ENCODE assay signal across 11 mouse cellular contexts in the genomic region with DNA sequence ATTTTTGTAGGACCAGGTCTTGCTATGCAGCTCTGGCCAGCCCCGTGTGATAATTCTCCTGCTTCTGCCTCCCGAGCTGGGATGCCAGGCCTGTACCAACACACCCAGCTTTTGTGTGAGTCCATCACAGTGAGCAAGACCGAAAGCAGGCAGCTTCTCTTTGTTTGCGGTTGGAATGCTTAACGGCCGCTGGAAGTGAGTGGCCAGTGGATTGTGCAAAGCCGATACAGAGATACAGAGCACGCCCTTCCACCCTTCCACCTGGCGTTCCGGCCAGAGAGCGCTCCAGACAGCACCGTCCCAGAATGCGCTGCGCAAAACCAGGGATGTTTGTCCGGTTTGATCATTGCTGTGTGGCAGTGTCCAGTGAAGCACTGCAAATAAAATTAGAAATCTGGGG. TPM values are rescaled to one million over a fixed set of nuclear protein-coding genes. Genes with fewer than 3 reads are reported as not detected.
DNase-seq lines count a peak whose midpoint lies in the region; ATAC-seq and TF ChIP-seq lines count a peak whose summit lies in the region.
"Had no signal": no experiment of that assay in that cellular context is flagged by ENCODE, and none has a peak within 500 bp of the region (broad histone marks: within the 10 kb centered on the region; RNA-seq: fewer than 3 reads in every experiment).

No protein-coding gene starts in this region.

- no peaks in the 10 kb centered on the region for H3K27me3 ChIP-seq in C2C12 (ENCODE audit: control insufficient read depth, insufficient read depth, insufficient read length)
- H3K27me3 ChIP-seq in heart, embryonic 13.5 days (replicated peaks), result no peaks in the 10 kb centered on the region
- H3K27me3 ChIP-seq: neural tube, embryonic 12.5 days had no signal

- no peaks in the 10 kb centered on the region for H3K9me3 ChIP-seq in heart, embryonic 13.5 days
- H3K9me3 ChIP-seq: neural tube, embryonic 12.5 days had no signal

- H3K4me1 ChIP-seq in heart, embryonic 13.5 days, result peaks cover 63% of the 10 kb centered on the region
- H3K4me1 ChIP-seq in lung, adult 2 months (ENCODE audit: control insufficient read depth, insufficient read depth, low read length), result peaks cover 32% of the 10 kb centered on the region

- H3ac ChIP-seq in C2C12 (ENCODE audit: control insufficient read depth, insufficient read length, low read depth), result peak overlapping the region; percentile 54

- WGBS in heart, embryonic 13.5 days, result 54% methylated on average over 15 of the region's 15 CpGs
- WGBS in lung, adult 2 months, result 33% methylated on average over 15 of the region's 15 CpGs

- no peak for TF ChIP-seq POLR2A in lung, adult 2 months (IDR thresholded peaks at IDR 0.05; ENCODE audit: borderline replicate concordance, extremely low read depth, low read depth, low read length)

- H3K36me3 ChIP-seq in C2C12 (ENCODE audit: control insufficient read depth, insufficient read depth), result no peaks in the 10 kb centered on the region
- no peaks in the 10 kb centered on the region for H3K36me3 ChIP-seq in heart, embryonic 13.5 days
- H3K36me3 ChIP-seq: neural tube, embryonic 12.5 days had no signal

- DNase-seq in heart, adult 8-10 months (ENCODE audit: low spot score), result peak; percentile 39
- no peak for DNase-seq in heart, adult 9 months (ENCODE audit: low spot score in 2 of 2)
- peak; percentile 58 for DNase-seq in lung, adult 2 months
- no peak for DNase-seq in right cerebral cortex, postnatal 25 days
- DNase-seq in layer of hippocampus, adult 8-10 months (ENCODE audit: low spot score in 2 of 2), result no peak
- DNase-seq in layer of hippocampus, postnatal 36 days, result no peak
- DNase-seq: adrenal gland, adult 8-10 months; cerebellum, adult 9-10 months had no signal

- H3K4me3 ChIP-seq in C2C12 (ENCODE audit: insufficient read depth, poor library complexity, severe bottlenecking), result peak overlapping the region; percentile 33
- H3K4me3 ChIP-seq in heart, embryonic 13.5 days, result no peak overlapping the region
- no peak overlapping the region for H3K4me3 ChIP-seq in lung, adult 2 months (replicated peaks; ENCODE audit: extremely low read depth, low read depth, low read length)
- H3K4me3 ChIP-seq: neural tube, embryonic 12.5 days had no signal

- no peak for TF ChIP-seq CTCF in C2C12 (IDR thresholded peaks at IDR 0.05; ENCODE audit: control insufficient read depth, insufficient read depth, insufficient read length)
- TF ChIP-seq CTCF in lung, adult 2 months (IDR thresholded peaks at IDR 0.05; ENCODE audit: insufficient read depth, low read length), result no peak

- ATAC-seq in heart, embryonic 13.5 days (ENCODE audit: extremely low read depth, insufficient number of reproducible peaks, low FRiP score, low TSS enrichment), result no peak

- H3K27ac ChIP-seq in heart, embryonic 13.5 days (replicated peaks), result peak overlapping the region; percentile 88
- H3K27ac ChIP-seq: neural tube, embryonic 12.5 days had no signal

- H3K4me2 ChIP-seq in heart, embryonic 13.5 days, result peak overlapping the region; percentile 9; the same call in 1 of the 2 replicates
- H3K4me2 ChIP-seq: neural tube, embryonic 12.5 days had no signal

- peaks cover 2% of the 10 kb centered on the region for H3K79me3 ChIP-seq in C2C12 (ENCODE audit: low read depth)

- peaks cover 39% of the 10 kb centered on the region for H3K79me2 ChIP-seq in C2C12 (ENCODE audit: control insufficient read depth, insufficient read depth)

- H3K9ac ChIP-seq in heart, embryonic 13.5 days, result peak overlapping the region; percentile 59
- H3K9ac ChIP-seq: neural tube, embryonic 12.5 days had no signal

TF ChIP-seq in C2C12, 6 proteins besides CTCF, POLR2A, EP300 and RAD21:
- TF ChIP-seq MYOD1 (IDR thresholded peaks at IDR 0.05; ENCODE audit: control insufficient read depth, insufficient read length, low read depth) (peak; percentile 83), MAX (IDR thresholded peaks at IDR 0.05) (peak; percentile 93), USF1 (IDR thresholded peaks at IDR 0.05; ENCODE audit: low read depth) (no peak), FOSL1 (IDR thresholded peaks at IDR 0.05; ENCODE audit: insufficient read depth, low read length, poor library complexity, severe bottlenecking) (no peak), CEBPB (IDR thresholded peaks at IDR 0.05; ENCODE audit: low read depth) (peak; percentile 93), MYOG (IDR thresholded peaks at IDR 0.05; ENCODE audit: control insufficient read depth, extremely low read depth, insufficient read length) (no peak)

RNA-seq across cellular contexts. Expression of a gene that starts 21.7 kb away (rescaled TPM):
- total RNA-seq in heart, adult 8-10 months (2022), result 1 to 10 TPM; 4.6 to 7.1 (median 5.2) TPM
- 129 TPM for polyA plus RNA-seq in C2C12 (2012; fragmentation: generic; extraction: Trizol)
- 4.0 and 4.3 TPM in 2 replicates for polyA plus RNA-seq in heart, embryonic 13.5 days (2015; fragmentation: Nextera tagmentation; extraction: Ambion mirVana)
- 54.0 and 68.8 TPM in 2 replicates for polyA plus RNA-seq in lung, adult 2 months (2012; rRNA removed)
- 1 to 10 TPM; 1.3 to 2.7 (median 2.2) TPM for total RNA-seq in layer of hippocampus, adult 8-10 months (2022)
- 1 to 10 TPM; 1.3 to 1.7 TPM for total RNA-seq in layer of hippocampus, postnatal 36 days (2021)

RNA-seq across cellular contexts. Expression of a gene that starts 40.0 kb away (rescaled TPM):
- total RNA-seq in heart, adult 8-10 months (2022), result 10 to 100 TPM; 26.2 to 32.2 (median 30.3) TPM
- polyA plus RNA-seq in C2C12 (2012; fragmentation: generic; extraction: Trizol), result 26.7 TPM
- 2.2 and 3.1 TPM in 2 replicates for polyA plus RNA-seq in heart, embryonic 13.5 days (2015; fragmentation: Nextera tagmentation; extraction: Ambion mirVana)
- polyA plus RNA-seq in lung, adult 2 months (2012; rRNA removed), result 11.5 and 15.3 TPM in 2 replicates
- total RNA-seq in layer of hippocampus, adult 8-10 months (2022), result 10 to 100 TPM; 17.8 to 23.3 (median 21.1) TPM
- total RNA-seq in layer of hippocampus, postnatal 36 days (2021), result 10 to 100 TPM; 15.5 to 15.9 TPM

Comparison
In these comparisons a context has a peak if more than half of its experiments do, and no peak if none do; other contexts are left out.
1. DNase-seq: peak in heart, adult 8-10 months (single experiment) and lung, adult 2 months (single experiment); none in heart, adult 9 months (0 of 2), right cerebral cortex, postnatal 25 days (single experiment), layer of hippocampus, adult 8-10 months (0 of 2) and layer of hippocampus, postnatal 36 days (0 of 2).